Mouse (Mus musculus) testis, postnatal 14 days (tissue): ENCODE measurements at regions not wholly inside any gene's neighbourhood (a gene's known extent, or its start where the extent isn't known, plus 50 kb on each side); places are given as distances from the start of the nearest gene placed in this dataset.
"Not testable (repeated sequence)": the region's sequence is repeated elsewhere in the genome, so short reads cannot be mapped to it uniquely, and the experiment has no call there.

ENCODE experiments used
- DNase-seq: peaks from one replicate; pipeline ENCODE4 v3.0.0; 2021; ENCODE audit warnings: low spot score

- no peak for DNase-seq
Measured at GRCm38 (mm10) chr1:42541991-42542390, 153.6 kb upstream of the Pou3f3 start.

- no peak for DNase-seq
Measured at GRCm38 (mm10) chr1:42542846-42543549, 152.6 kb upstream of the Pou3f3 start.

DNA sequence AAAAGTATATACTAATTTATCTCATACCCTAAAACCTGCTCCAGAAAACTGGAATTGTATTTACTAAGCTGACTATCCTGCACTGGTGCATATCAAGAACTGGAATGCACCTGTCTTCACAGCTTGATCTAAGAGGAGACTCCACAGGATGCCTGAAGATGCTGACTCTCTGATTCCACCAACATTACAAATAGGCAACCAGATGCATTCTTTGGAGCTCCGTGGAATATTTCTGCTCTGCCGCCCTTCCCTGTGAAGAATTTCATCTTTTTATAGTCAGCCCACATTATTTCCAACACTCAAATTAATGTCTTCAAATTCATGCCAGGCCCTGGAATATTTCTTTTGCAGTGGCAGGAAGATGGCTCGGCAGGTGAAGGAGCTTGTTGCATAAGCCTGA lies 148.7 kb upstream of the Pou3f3 start:
- DNase-seq, result no peak

- DNase-seq, result no peak
Measured at GRCm38 (mm10) chr1:42557301-42557700, 138.3 kb upstream of the Pou3f3 start.

GRCm38 (mm10) chr1:42567640-42568039 lies 127.9 kb upstream of the Pou3f3 start:
- no peak for DNase-seq

- DNase-seq, result no peak
Measured at GRCm38 (mm10) chr1:42585191-42585590, 110.4 kb upstream of the Pou3f3 start.

- no peak for DNase-seq
Measured at GRCm38 (mm10) chr1:42588499-42588898, 107.1 kb upstream of the Pou3f3 start.

GRCm38 (mm10) chr1:42589442-42589841 lies 106.1 kb upstream of the Pou3f3 start:
- DNase-seq, result no peak

- DNase-seq, result no peak
Measured at GRCm38 (mm10) chr1:42591855-42592254, 103.7 kb upstream of the Pou3f3 start.

DNA sequence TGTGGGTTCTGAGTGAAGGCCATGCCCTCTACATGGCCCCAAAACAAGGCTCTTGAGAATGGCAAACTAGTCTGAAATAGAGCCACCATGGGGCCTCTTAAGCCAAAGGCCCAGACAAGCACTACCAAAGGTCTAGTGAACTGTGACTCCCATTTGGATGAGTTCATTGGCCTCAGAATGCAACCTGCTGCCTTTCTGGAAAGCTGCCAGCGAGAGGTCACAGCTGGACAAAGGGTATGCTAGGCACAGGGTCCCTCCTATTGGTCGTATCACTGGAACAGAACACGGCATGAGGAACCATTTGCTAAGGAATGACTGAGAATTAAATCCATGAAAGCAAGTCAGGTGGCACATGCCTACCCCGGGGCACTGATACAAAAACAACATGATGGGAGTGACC lies 98.5 kb upstream of the Pou3f3 start:
- no peak for DNase-seq

- DNase-seq, result no peak
Measured at GRCm38 (mm10) chr1:42599238-42599637, 96.3 kb upstream of the Pou3f3 start.

GRCm38 (mm10) chr1:42606251-42606650 lies 89.3 kb upstream of the Pou3f3 start:
- DNase-seq, result no peak

- DNase-seq, result not testable (repeated sequence)
Measured at GRCm38 (mm10) chr1:42607466-42608043, 88.0 kb upstream of the Pou3f3 start.

DNA sequence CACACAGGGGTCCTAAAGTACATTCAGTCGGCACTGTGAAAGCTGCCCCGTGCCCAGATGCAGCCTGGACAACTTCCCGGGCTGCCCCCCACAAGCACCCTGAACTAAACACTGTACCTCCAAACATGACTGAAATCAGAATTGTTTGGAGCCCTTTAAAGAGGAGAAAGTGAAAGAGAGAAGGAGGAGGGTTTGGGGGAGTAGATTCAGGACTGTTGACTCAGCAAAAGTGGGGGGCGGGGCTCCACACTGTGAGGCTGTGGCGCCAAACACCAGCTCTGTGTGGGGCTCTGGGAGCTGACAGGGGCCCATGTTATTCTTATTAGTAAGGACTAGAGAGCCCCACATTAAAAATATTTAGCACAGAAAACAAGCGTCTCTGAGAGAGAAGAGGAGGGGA lies 71.8 kb upstream of the Pou3f3 start:
- DNase-seq, result no peak

DNA sequence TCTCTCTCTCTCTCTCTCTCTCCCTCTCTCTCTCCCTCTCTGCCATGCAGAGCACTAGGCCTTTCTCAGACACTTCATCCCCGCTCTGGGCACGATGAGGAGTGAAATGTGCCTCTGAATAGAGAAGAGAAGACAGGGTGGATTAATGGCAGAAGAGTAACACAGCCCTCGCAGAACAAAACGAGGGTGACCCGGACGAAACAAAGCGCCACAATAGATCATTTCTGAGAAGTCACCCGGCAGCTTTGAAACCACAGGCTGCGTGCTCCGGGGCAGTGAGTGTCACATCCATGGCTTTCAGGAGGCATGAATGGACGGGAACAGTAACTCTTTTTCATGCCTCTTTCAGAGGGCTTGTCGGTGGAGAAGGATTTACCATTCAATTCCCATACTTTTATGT lies 66.8 kb upstream of the Pou3f3 start:
- DNase-seq, result no peak

GRCm38 (mm10) chr1:42629465-42630261 lies 65.9 kb upstream of the Pou3f3 start:
- peak; percentile 38 for DNase-seq

DNA sequence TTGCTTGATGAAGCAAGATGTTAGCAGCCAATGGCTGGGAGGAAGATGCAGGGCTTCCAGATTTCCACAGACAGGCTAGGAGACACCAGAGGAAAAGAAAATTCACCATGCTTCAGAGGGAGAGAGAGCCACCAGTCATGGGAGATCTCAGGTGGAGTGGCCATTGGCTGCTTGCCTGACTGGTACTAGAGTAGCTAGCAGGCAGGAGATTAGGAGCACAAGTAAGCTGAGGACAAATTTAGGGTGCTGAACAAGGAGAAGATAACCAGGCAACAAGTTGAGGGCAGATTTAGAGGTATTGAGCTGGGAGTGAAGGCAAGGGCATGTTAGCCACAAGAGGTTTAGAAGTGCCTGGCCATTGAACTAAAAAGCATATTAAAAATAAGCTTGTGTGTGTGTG lies 63.3 kb upstream of the Pou3f3 start:
- no peak for DNase-seq

DNA sequence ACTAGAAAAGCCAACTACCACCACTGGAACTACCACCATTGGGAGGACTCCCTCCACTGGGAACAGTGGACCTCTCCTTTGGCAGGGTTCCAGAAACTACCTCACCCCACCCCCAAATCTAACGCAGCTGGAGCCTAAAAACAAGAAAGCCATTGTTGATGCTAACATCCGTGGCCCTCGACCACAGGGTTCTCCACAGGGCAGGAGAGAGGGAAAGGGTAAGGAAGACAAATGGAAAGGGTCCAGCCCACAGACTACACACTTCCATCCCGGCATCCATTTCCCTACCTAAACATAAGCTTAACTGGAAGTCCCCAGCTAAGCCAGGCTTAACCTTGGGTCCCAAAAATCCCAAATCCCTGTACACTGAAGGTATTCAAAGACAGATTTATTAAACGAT lies 59.0 kb upstream of the Pou3f3 start:
- no peak for DNase-seq
